Mouse (Mus musculus): ENCODE measurements around the gene Acsbg1. TPM values are rescaled to one million over a fixed set of nuclear protein-coding genes. Genes with fewer than 3 reads are reported as not detected.

The Acsbg1 gene
- polyA plus RNA-seq, 1 experiment: 33.1 TPM

Other genes starting within 250 kb of the Acsbg1 start
- gene Dmxl2, start 160.2 kb downstream of the Acsbg1 start, polyA plus RNA-seq (2012; rRNA removed): 8.5 and 9.3 TPM in 2 replicates
- 0.04 TPM in 1 of 2 replicates, not detected in the other for gene Sh2d7, start 122.9 kb downstream of the Acsbg1 start, polyA plus RNA-seq (2012; rRNA removed)
- 42.8 and 86.0 TPM in 2 replicates for gene Cib2, start 101.7 kb downstream of the Acsbg1 start, polyA plus RNA-seq (2012; rRNA removed)
- gene Idh3a, start 75.5 kb downstream of the Acsbg1 start, polyA plus RNA-seq (2012; rRNA removed): 64.5 and 104 TPM in 2 replicates
- 24.6 and 34.2 TPM in 2 replicates for gene Dnaja4, start 37.0 kb upstream of the Acsbg1 start, polyA plus RNA-seq (2012; rRNA removed)
- 34.1 and 46.5 TPM in 2 replicates for gene Wdr61, start 72.6 kb upstream of the Acsbg1 start, polyA plus RNA-seq (2012; rRNA removed)
- 3.5 and 6.7 TPM in 2 replicates for gene Crabp1, start 102.9 kb upstream of the Acsbg1 start, polyA plus RNA-seq (2012; rRNA removed)
- 9.6 and 12.7 TPM in 2 replicates for gene Ireb2, start 201.9 kb upstream of the Acsbg1 start, polyA plus RNA-seq (2012; rRNA removed)

Measured in gonadal fat pad, adult 2 months (tissue).